9 mouse cellular contexts compared by ENCODE assay signal in the genomic region with DNA sequence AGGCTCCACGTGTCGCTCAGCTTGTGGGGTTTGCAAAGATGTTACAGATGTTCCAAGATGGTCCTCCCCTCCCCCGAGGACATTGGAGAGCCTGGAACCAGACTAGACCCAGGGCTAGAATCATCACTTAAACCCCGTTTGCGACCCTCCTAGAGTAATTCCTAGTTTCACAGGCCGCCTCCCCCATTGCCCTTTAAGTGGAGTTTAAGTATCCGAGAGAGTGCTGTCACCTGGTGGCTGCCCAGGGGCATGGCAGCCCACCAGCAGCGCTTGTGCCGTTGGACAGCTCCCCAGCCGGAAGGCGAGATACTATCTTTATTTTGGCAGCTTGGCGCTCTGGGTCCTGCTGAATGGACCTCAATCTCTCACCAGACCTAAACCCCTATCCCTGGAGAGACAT. TPM values are rescaled to one million over a fixed set of nuclear protein-coding genes. Genes with fewer than 3 reads are reported as not detected.
DNase-seq lines count a peak whose midpoint lies in the region; ATAC-seq and TF ChIP-seq lines count a peak whose summit lies in the region.
"Had no signal": no experiment of that assay in that cellular context is flagged by ENCODE, and none has a peak within 500 bp of the region (broad histone marks: within the 10 kb centered on the region; RNA-seq: fewer than 3 reads in every experiment).

No protein-coding gene starts in this region.

- DNase-seq in ES-E14 (ENCODE audit: low read depth, low spot score), result no peak
- DNase-seq in c-Kit-positive CD71-positive TER-119-positive erythroid progenitor cells, embryonic 14.5 days (ENCODE audit: low spot score), result peak; percentile 52
- DNase-seq in heart, postnatal 36 days, result peak; percentile 73 to 81
- DNase-seq in layer of hippocampus, postnatal 14 days (ENCODE audit: low spot score in 2 of 2), result peak; percentile 76 to 80
- DNase-seq in right cerebral cortex, adult 2 months (ENCODE audit: low spot score in 2 of 2), result peak; percentile 81 to 83
- DNase-seq in urinary bladder, postnatal 14 days (ENCODE audit: low spot score), result peak; percentile 79

- 1% methylated on average over 12 of the region's 12 CpGs for WGBS in forebrain, embryonic 13.5 days

- H3K4me3 ChIP-seq in ES-E14 (ENCODE audit: insufficient read depth in 1 of 2, low read depth in 1 of 2, low read length in 2 of 2, poor library complexity in 1 of 2, severe bottlenecking in 1 of 2), result no peak overlapping the region
- H3K4me3 ChIP-seq in forebrain, embryonic 13.5 days, result 0 out of 2 replicates have a peak overlapping the region, but pooled peaks have one; percentile 73

- peaks cover 44% of the 10 kb centered on the region for H3K27me3 ChIP-seq in forebrain, embryonic 13.5 days

- no peaks in the 10 kb centered on the region for H3K9me3 ChIP-seq in ES-E14 (ENCODE audit: control insufficient read depth, insufficient read depth, low read depth, low read length)
- H3K9me3 ChIP-seq in forebrain, embryonic 13.5 days (replicated peaks), result no peaks in the 10 kb centered on the region

- intact Hi-C loops in heart, postnatal 36 days (cut with DNase I), result loop anchor here (1.0 to 2.0 kb wide), 2 partner anchors 73 to 172 kb away; no protein-coding TSS in a partner anchor

- H3K36me3 ChIP-seq in ES-E14 (ENCODE audit: control insufficient read depth, insufficient read depth, low read length, poor library complexity, severe bottlenecking), result no peaks in the 10 kb centered on the region
- H3K36me3 ChIP-seq in forebrain, embryonic 13.5 days (ENCODE audit: poor library complexity, severe bottlenecking), result no peaks in the 10 kb centered on the region

- H3K27ac ChIP-seq in ES-E14 (ENCODE audit: insufficient read depth, low read depth, low read length, poor library complexity, severe bottlenecking), result no peak overlapping the region
- H3K27ac ChIP-seq in forebrain, embryonic 13.5 days, result peak overlapping the region; percentile 78

- H3K4me2 ChIP-seq in forebrain, embryonic 13.5 days, result peak overlapping the region; percentile 91

- no peak overlapping the region; the same call in 1 of the 2 replicates for H3K9ac ChIP-seq in ES-E14 (ENCODE audit: insufficient read depth, low read depth, low read length, poor library complexity, severe bottlenecking)
- no peak overlapping the region for H3K9ac ChIP-seq in forebrain, embryonic 13.5 days

- in situ Hi-C loops in ES-E14 (cut with MboI; ENCODE audit: low sequenced_read_pairs in 2 of 2, unreplicated experiment in 2 of 2), result no loop called here

- H3K4me1 ChIP-seq in ES-E14 (ENCODE audit: control insufficient read depth in 2 of 2, insufficient read depth in 2 of 2, low read length in 2 of 2, poor library complexity in 1 of 2), result peaks cover 2 to 22% of the 10 kb centered on the region in 2 experiments; a peak in 2 of 4 replicates
- H3K4me1 ChIP-seq in forebrain, embryonic 13.5 days, result peaks cover 61% of the 10 kb centered on the region

- ATAC-seq in forebrain, embryonic 13.5 days, result 0 out of 2 replicates have a peak, but pooled peaks have one; percentile 17
- ATAC-seq in megakaryocyte progenitor cell, adult 5-6 weeks (replicated peaks; ENCODE audit: poor library complexity), result peak; percentile 66

TF ChIP-seq in ES-E14, 5 proteins besides CTCF, POLR2A, EP300 and RAD21:
- TF ChIP-seq ZNF384 (IDR thresholded peaks at IDR 0.05; ENCODE audit: low read depth, low read length), result no peak
- TF ChIP-seq ZC3H11A (IDR thresholded peaks at IDR 0.05; ENCODE audit: borderline replicate concordance, low read depth, low read length), result peak; percentile 54; the same call in 1 of the 2 replicates

RNA-seq across cellular contexts. Expression of a gene that starts 1.3 kb away (rescaled TPM):
- 6.6 and 15.0 TPM in 2 replicates for total RNA-seq in ES-E14 (2012; rRNA removed)
- polyA plus RNA-seq in forebrain, embryonic 13.5 days (2015; fragmentation: Nextera tagmentation; extraction: Ambion mirVana), result 15.1 and 17.0 TPM in 2 replicates
- total RNA-seq in heart, postnatal 36 days (2021), result under 1 TPM; 0.22 to 0.35 TPM
- 10 to 100 TPM; 37.3 to 41.3 TPM for total RNA-seq in layer of hippocampus, postnatal 14 days (2021)
- not detected in 2 replicates for total RNA-seq in megakaryocyte progenitor cell, adult 5-6 weeks (2015)
- total RNA-seq in megakaryocyte progenitor cell, adult 5-6 weeks (2017), result not detected in 2 replicates

RNA-seq across cellular contexts. Expression of a gene that starts 17.4 kb away (rescaled TPM):
- total RNA-seq in ES-E14 (2012; rRNA removed), result 109 and 127 TPM in 2 replicates
- 182 and 189 TPM in 2 replicates for polyA plus RNA-seq in forebrain, embryonic 13.5 days (2015; fragmentation: Nextera tagmentation; extraction: Ambion mirVana)
- 1 to 10 TPM; 2.1 to 2.2 TPM for total RNA-seq in heart, postnatal 36 days (2021)
- total RNA-seq in layer of hippocampus, postnatal 14 days (2021), result 1 to 10 TPM; 7.6 to 8.7 TPM
- 61.7 and 69.9 TPM in 2 replicates for total RNA-seq in megakaryocyte progenitor cell, adult 5-6 weeks (2015)
- 69.1 and 69.4 TPM in 2 replicates for total RNA-seq in megakaryocyte progenitor cell, adult 5-6 weeks (2017)

RNA-seq across cellular contexts. Expression of a gene that starts 33.0 kb away (rescaled TPM):
- 62.1 and 76.3 TPM in 2 replicates for total RNA-seq in ES-E14 (2012; rRNA removed)
- polyA plus RNA-seq in forebrain, embryonic 13.5 days (2015; fragmentation: Nextera tagmentation; extraction: Ambion mirVana), result 118 and 130 TPM in 2 replicates
- 10 to 100 TPM; 18.7 to 22.1 TPM for total RNA-seq in heart, postnatal 36 days (2021)
- 100 to 1,000 TPM in 1 of 2 experiments, 10 to 100 TPM in 1; 96.1 to 106 TPM for total RNA-seq in layer of hippocampus, postnatal 14 days (2021)
- total RNA-seq in megakaryocyte progenitor cell, adult 5-6 weeks (2015), result 22.8 and 24.1 TPM in 2 replicates
- 11.6 and 17.3 TPM in 2 replicates for total RNA-seq in megakaryocyte progenitor cell, adult 5-6 weeks (2017)

RNA-seq across cellular contexts. Expression of a gene that starts 36.4 kb away (rescaled TPM):
- 2.3 and 2.5 TPM in 2 replicates for total RNA-seq in ES-E14 (2012; rRNA removed)
- not detected in 2 replicates for polyA plus RNA-seq in forebrain, embryonic 13.5 days (2015; fragmentation: Nextera tagmentation; extraction: Ambion mirVana)
- 1 to 10 TPM; 1.8 to 2.4 TPM for total RNA-seq in heart, postnatal 36 days (2021)
- 1 to 10 TPM; 5.3 to 5.5 TPM for total RNA-seq in layer of hippocampus, postnatal 14 days (2021)
- total RNA-seq in megakaryocyte progenitor cell, adult 5-6 weeks (2015), result not detected in 2 replicates
- total RNA-seq in megakaryocyte progenitor cell, adult 5-6 weeks (2017), result not detected in 2 replicates
- polyA plus RNA-seq: heart, embryonic 16.5 days had no signal

RNA-seq across cellular contexts. Expression of a gene that starts 48.4 kb away (rescaled TPM):
- total RNA-seq in ES-E14 (2012; rRNA removed), result 0.85 and 1.1 TPM in 2 replicates
- polyA plus RNA-seq in forebrain, embryonic 13.5 days (2015; fragmentation: Nextera tagmentation; extraction: Ambion mirVana), result 1.2 and 1.3 TPM in 2 replicates
- total RNA-seq in heart, postnatal 36 days (2021), result 10 to 100 TPM; 61.0 to 62.5 TPM
- 10 to 100 TPM; 76.3 to 83.1 TPM for total RNA-seq in layer of hippocampus, postnatal 14 days (2021)
- 0.15 and 0.67 TPM in 2 replicates for total RNA-seq in megakaryocyte progenitor cell, adult 5-6 weeks (2015)
- 1.3 TPM in 2 replicates for total RNA-seq in megakaryocyte progenitor cell, adult 5-6 weeks (2017)

Comparison
In these comparisons a context has a peak if more than half of its experiments do, and no peak if none do; other contexts are left out.
1. RNA of a gene that starts 17.4 kb away (total RNA-seq): 109 to 127 TPM in ES-E14 and 61.7 to 69.9 TPM in megakaryocyte progenitor cell, adult 5-6 weeks; 7.6 to 8.7 TPM in layer of hippocampus, postnatal 14 days and 2.1 to 2.2 TPM in heart, postnatal 36 days; every median in the first group is over 4 times any median in the second.